Comparison of ENCODE assay signal across 13 mouse cellular contexts in the genomic region with DNA sequence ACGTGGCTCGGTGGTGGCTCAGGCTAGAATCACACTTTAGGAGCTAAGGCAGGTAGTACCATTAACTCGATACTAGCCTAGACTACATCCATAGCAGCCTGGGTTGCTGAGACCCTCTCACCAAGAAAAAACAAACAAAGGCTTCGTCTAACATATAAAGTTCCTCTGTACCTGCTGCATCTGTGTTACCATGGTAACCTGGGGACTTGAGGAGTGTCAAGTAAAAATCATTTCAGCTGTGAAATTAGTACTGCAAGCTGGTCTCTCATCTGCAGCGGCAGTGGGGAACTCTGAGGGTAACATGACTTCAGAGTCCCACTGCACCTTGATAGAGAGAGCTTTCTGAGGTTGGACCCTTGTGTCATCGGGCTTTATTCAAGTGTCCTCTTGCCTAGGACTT.
DNase-seq lines count a peak whose midpoint lies in the region; ATAC-seq and TF ChIP-seq lines count a peak whose summit lies in the region.
"Had no signal": no experiment of that assay in that cellular context is flagged by ENCODE, and none has a peak within 500 bp of the region (broad histone marks: within the 10 kb centered on the region; RNA-seq: fewer than 3 reads in every experiment).

No protein-coding gene starts in this region.

- no peaks in the 10 kb centered on the region for H3K27me3 ChIP-seq in heart, embryonic 16.5 days (ENCODE audit: control insufficient read depth, insufficient read depth, low read length)
- H3K27me3 ChIP-seq in lung, embryonic 16.5 days (ENCODE audit: control insufficient read depth, insufficient read depth, low read depth, low read length) = no peaks in the 10 kb centered on the region
- no peaks in the 10 kb centered on the region for H3K27me3 ChIP-seq in midbrain, embryonic 15.5 days (replicated peaks)
- H3K27me3 ChIP-seq: embryonic facial prominence, embryonic 13.5 days had no signal

- peak overlapping the region; percentile 85 for H3K27ac ChIP-seq in heart, embryonic 16.5 days (ENCODE audit: low read length)
- peak overlapping the region; percentile 96 for H3K27ac ChIP-seq in lung, embryonic 16.5 days (ENCODE audit: low read length)
- peak overlapping the region; percentile 23; the same call in 1 of the 2 replicates for H3K27ac ChIP-seq in midbrain, embryonic 15.5 days

- peaks cover 14% of the 10 kb centered on the region for H3K4me1 ChIP-seq in heart, embryonic 16.5 days (ENCODE audit: control insufficient read depth, insufficient read depth, low read length)
- peaks cover 26% of the 10 kb centered on the region for H3K4me1 ChIP-seq in lung, embryonic 16.5 days (replicated peaks; ENCODE audit: control insufficient read depth, insufficient read depth, low read length)
- peaks cover 17% of the 10 kb centered on the region for H3K4me1 ChIP-seq in lung, adult 2 months (ENCODE audit: control insufficient read depth, insufficient read depth, low read length)
- H3K4me1 ChIP-seq in midbrain, embryonic 15.5 days = peaks cover 20% of the 10 kb centered on the region

- no peaks in the 10 kb centered on the region for H3K36me3 ChIP-seq in heart, embryonic 16.5 days (ENCODE audit: control insufficient read depth, insufficient read depth)
- peaks cover 2% of the 10 kb centered on the region; the same call in 1 of the 2 replicates for H3K36me3 ChIP-seq in lung, embryonic 16.5 days (ENCODE audit: control insufficient read depth, insufficient read depth, low read length)
- no peaks in the 10 kb centered on the region for H3K36me3 ChIP-seq in midbrain, embryonic 15.5 days (replicated peaks)
- H3K36me3 ChIP-seq: embryonic facial prominence, embryonic 13.5 days had no signal

- no peak overlapping the region for H3K9ac ChIP-seq in heart, embryonic 16.5 days (ENCODE audit: low read length)
- no peak overlapping the region for H3K9ac ChIP-seq in lung, embryonic 16.5 days (ENCODE audit: low read length)
- H3K9ac ChIP-seq in midbrain, embryonic 15.5 days = no peak overlapping the region
- H3K9ac ChIP-seq: embryonic facial prominence, embryonic 13.5 days had no signal

- TF ChIP-seq CTCF in lung, adult 2 months (IDR thresholded peaks at IDR 0.05; ENCODE audit: insufficient read depth, low read length) = no peak

- no peak for TF ChIP-seq POLR2A in lung, adult 2 months (IDR thresholded peaks at IDR 0.05; ENCODE audit: borderline replicate concordance, extremely low read depth, low read depth, low read length)

- 76% methylated on average over 6 of the region's 6 CpGs for WGBS in heart, embryonic 16.5 days
- 38% methylated on average over 6 of the region's 6 CpGs for WGBS in lung, embryonic 16.5 days
- 69% methylated on average over 6 of the region's 6 CpGs for WGBS in lung, adult 2 months
- 69% methylated on average over 6 of the region's 6 CpGs for whole genome bisulfite sequencing in midbrain, embryonic 15.5 days

- no peak for ATAC-seq in heart, embryonic 16.5 days (replicated peaks; ENCODE audit: extremely low read depth, insufficient read depth, low FRiP score)
- ATAC-seq in lung, embryonic 16.5 days (ENCODE audit: low read depth) = no peak
- ATAC-seq in midbrain, embryonic 15.5 days (replicated peaks) = peak; percentile 71; the same call in 1 of the 2 replicates
- ATAC-seq: inflammation-experienced regulatory T-cells, adult 6 months had no signal

- no peak overlapping the region for H3K4me2 ChIP-seq in heart, embryonic 16.5 days (ENCODE audit: low read depth, low read length)
- H3K4me2 ChIP-seq in lung, embryonic 16.5 days (ENCODE audit: low read depth, low read length) = no peak overlapping the region
- no peak overlapping the region for H3K4me2 ChIP-seq in midbrain, embryonic 15.5 days
- H3K4me2 ChIP-seq: embryonic facial prominence, embryonic 13.5 days had no signal

- no peak overlapping the region for H3K4me3 ChIP-seq in heart, embryonic 16.5 days (ENCODE audit: low read length)
- H3K4me3 ChIP-seq in lung, embryonic 16.5 days (ENCODE audit: low read length) = no peak overlapping the region
- no peak overlapping the region for H3K4me3 ChIP-seq in lung, adult 2 months (replicated peaks; ENCODE audit: extremely low read depth, low read depth, low read length)
- no peak overlapping the region for H3K4me3 ChIP-seq in midbrain, embryonic 15.5 days
- H3K4me3 ChIP-seq: embryonic facial prominence, embryonic 13.5 days; myocyte had no signal

- no peaks in the 10 kb centered on the region for H3K9me3 ChIP-seq in heart, embryonic 16.5 days (replicated peaks; ENCODE audit: control insufficient read depth, low read length)
- H3K9me3 ChIP-seq in lung, embryonic 16.5 days (ENCODE audit: control insufficient read depth, low read length) = no peaks in the 10 kb centered on the region
- no peaks in the 10 kb centered on the region for H3K9me3 ChIP-seq in midbrain, embryonic 15.5 days
- H3K9me3 ChIP-seq: embryonic facial prominence, embryonic 13.5 days had no signal

- DNase-seq in heart, postnatal 36 days = no peak
- DNase-seq in lung, adult 2 months = no peak
- DNase-seq in forelimb bud, embryonic 11.5 days (ENCODE audit: low read depth, low spot score) = peak; percentile 25
- no peak for DNase-seq in cerebellum, adult 9-10 months
- no peak for DNase-seq in adrenal gland, postnatal 10 days
- DNase-seq: lung, adult 18-20 months; thymus, postnatal 14 days had no signal

- intact Hi-C loops in heart, postnatal 36 days (cut with DNase I) = loop anchor here (2.0 to 5.0 kb wide), 3 partner anchors 33 to 65 kb away; no protein-coding TSS in a partner anchor

Comparison
In these comparisons a context has a peak if more than half of its experiments do, and no peak if none do; other contexts are left out.
1. H3K27ac ChIP-seq: peak in every context shown above with its lines; median percentile 96 in lung, embryonic 16.5 days; 85 in heart, embryonic 16.5 days; 23 in midbrain, embryonic 15.5 days.